Mouse (Mus musculus) limb, embryonic 11.5 days (tissue): Measurements from ENCODE around the gene Slc6a9. TPM values are rescaled to one million over a fixed set of nuclear protein-coding genes. Genes with fewer than 3 reads are reported as not detected.

Experiments used
- ATAC-seq: fragments of 200-750 bp; cut with Nextera tagmentation; 2 replicates; pipeline ENCODE4 v1.8.0; 2017; ENCODE audit warnings: low read depth; ENCODE audit not compliant: insufficient number of reproducible peaks, low FRiP score, low TSS enrichment
- DNase-seq: peaks from one replicate; pipeline ENCODE4 v3.0.0-alpha.2; 2015; ENCODE audit warnings: low spot score
- H3K27ac ChIP-seq: fragments of 300-500 bp; sonication (generic); replicated peaks from 2 replicates; pipeline ENCODE4 v1.5.1; 2014; ENCODE audit warnings: low read depth, mild to moderate bottlenecking, low read length
- H3K27me3 ChIP-seq: fragments of 300-500 bp; sonication (generic); 2 replicates; pipeline ENCODE4 v1.6.1; 2014; ENCODE audit warnings: mild to moderate bottlenecking, low read length, mixed read lengths; ENCODE audit not compliant: control insufficient read depth, insufficient read depth
- H3K36me3 ChIP-seq: fragments of 300-500 bp; sonication (generic); 2 replicates; pipeline ENCODE4 v1.6.1; 2014; ENCODE audit warnings: mild to moderate bottlenecking, low read length, moderate library complexity, mixed read lengths; ENCODE audit not compliant: control insufficient read depth, insufficient read depth
- H3K4me1 ChIP-seq: fragments of 300-500 bp; sonication (generic); 2 replicates; pipeline ENCODE4 v1.6.1; 2014; ENCODE audit warnings: low read length, mixed read lengths; ENCODE audit not compliant: control insufficient read depth, insufficient read depth
- H3K4me2 ChIP-seq: fragments of 300-500 bp; sonication (generic); 2 replicates; pipeline ENCODE4 v1.6.1; 2014; ENCODE audit warnings: low read depth, mild to moderate bottlenecking, moderate library complexity; ENCODE audit not compliant: severe bottlenecking
- H3K4me3 ChIP-seq: fragments of 300-500 bp; sonication (generic); 2 replicates; pipeline ENCODE4 v1.5.1; 2014; ENCODE audit warnings: low read depth, low read length
- H3K9ac ChIP-seq: fragments of 300-500 bp; sonication (generic); 2 replicates; pipeline ENCODE4 v1.6.1; 2014; ENCODE audit warnings: mild to moderate bottlenecking, low read length
- H3K9me3 ChIP-seq: fragments of 300-500 bp; sonication (generic); 2 replicates; pipeline ENCODE4 v1.6.1; 2016; ENCODE audit warnings: low read length; ENCODE audit not compliant: control insufficient read depth
- WGBS: fragments of 180-500 bp; shearing (Covaris S2); extraction: QIAGEN DNeasy Blood & Tissue Kit; methylation state at CpG from one replicate; pipeline ENCODE4 v1.1.7; 2014; 5-methylcytosine and 5-hydroxymethylcytosine counted together
- polyA plus RNA-seq: library from polyadenylated mRNA; unstranded; fragments of >200 nt; fragmentation: Nextera tagmentation; extraction: Ambion mirVana; gene quantifications from 2 replicates; pipeline ENCODE4 v1.2.1, GENCODE M21; 2014

Slc6a9 gene
- polyA plus RNA-seq, 1 experiment from 2014 or later, result 11.1 TPM

- H3K4me1 ChIP-seq, result peaks cover 14% of the 10 kb centered on the region
- no peaks in the 10 kb centered on the region for H3K9me3 ChIP-seq
- WGBS, result 0% methylated on average over 57 of the region's 60 CpGs
- peak overlapping the region; percentile 85 for H3K4me3 ChIP-seq
- no peaks in the 10 kb centered on the region for H3K27me3 ChIP-seq
- no peaks in the 10 kb centered on the region for H3K36me3 ChIP-seq
- peak overlapping the region; percentile 87 for H3K9ac ChIP-seq
- peak; percentile 27; the same call in 1 of the 2 replicates for ATAC-seq
- DNase-seq, result no peak
- peak overlapping the region; percentile 68 for H3K27ac ChIP-seq
- peak overlapping the region; percentile 92 for H3K4me2 ChIP-seq
Measured at GRCm38 (mm10) chr4:117835531-117836111, 1.3 kb downstream of the Slc6a9 start.

GRCm38 (mm10) chr4:117836204-117836767, 2.0 kb downstream of the Slc6a9 start:
- peak; percentile 93 for DNase-seq
- Histone ChIP-seq H3K36me3 (no peaks in the 10 kb centered on the region), H3K4me1 (peaks cover 14% of the 10 kb centered on the region), H3K9me3 (no peaks in the 10 kb centered on the region), H3K4me3 (peak overlapping the region; percentile 85), H3K9ac (peak overlapping the region; percentile 87), H3K27me3 (no peaks in the 10 kb centered on the region), H3K4me2 (peak overlapping the region; percentile 92), H3K27ac (peak overlapping the region; percentile 68)
- WGBS, result under 1% methylated on average over 45 of the region's 48 CpGs
- ATAC-seq, result peak; percentile 90

GRCm38 (mm10) chr4:117837271-117837670, 3.0 kb downstream of the Slc6a9 start:
- ATAC-seq, result no peak
- Histone ChIP-seq H3K27me3 (no peaks in the 10 kb centered on the region), H3K4me3 (no peak overlapping the region; the same call in 1 of the 2 replicates), H3K9ac (no peak overlapping the region), H3K4me2 (no peak overlapping the region; the same call in 1 of the 2 replicates), H3K27ac (no peak overlapping the region), H3K9me3 (no peaks in the 10 kb centered on the region), H3K4me1 (peaks cover 14% of the 10 kb centered on the region), H3K36me3 (no peaks in the 10 kb centered on the region)
- WGBS, result 68% methylated on average over 4 of the region's 4 CpGs
- no peak for DNase-seq

- Histone ChIP-seq H3K4me2 (no peak overlapping the region), H3K9me3 (no peaks in the 10 kb centered on the region), H3K9ac (no peak overlapping the region), H3K36me3 (no peaks in the 10 kb centered on the region), H3K4me1 (peaks cover 9% of the 10 kb centered on the region), H3K27me3 (no peaks in the 10 kb centered on the region), H3K27ac (no peak overlapping the region), H3K4me3 (no peak overlapping the region)
- 80% methylated on average over 6 of the region's 6 CpGs for WGBS
- ATAC-seq, result no peak
- no peak for DNase-seq
Measured at GRCm38 (mm10) chr4:117839366-117839765, 5.1 kb downstream of the Slc6a9 start.

- Histone ChIP-seq H3K4me3 (no peak overlapping the region), H3K9me3 (no peaks in the 10 kb centered on the region), H3K9ac (no peak overlapping the region), H3K36me3 (no peaks in the 10 kb centered on the region; the same call in 1 of the 2 replicates), H3K27ac (no peak overlapping the region), H3K4me2 (no peak overlapping the region), H3K27me3 (no peaks in the 10 kb centered on the region), H3K4me1 (0 out of 2 replicates have a peak, but pooled peaks cover 5% of the 10 kb centered on the region)
- no peak for ATAC-seq
- no peak for DNase-seq
- 90% methylated on average over 5 of the region's 5 CpGs for WGBS
Measured at GRCm38 (mm10) chr4:117840821-117841220, 6.5 kb downstream of the Slc6a9 start.

- ATAC-seq (no peak), DNase-seq (no peak)
- H3K27ac ChIP-seq, result no peak overlapping the region
- H3K9me3 ChIP-seq, result no peaks in the 10 kb centered on the region
- 61% methylated on average over 3 of the region's 3 CpGs for WGBS
- H3K36me3 ChIP-seq, result peaks cover 3% of the 10 kb centered on the region; the same call in 1 of the 2 replicates
- H3K4me2 ChIP-seq, result no peak overlapping the region
- H3K4me3 ChIP-seq, result no peak overlapping the region
- H3K4me1 ChIP-seq, result 0 out of 2 replicates have a peak, but pooled peaks cover 5% of the 10 kb centered on the region
- no peaks in the 10 kb centered on the region for H3K27me3 ChIP-seq
- H3K9ac ChIP-seq, result no peak overlapping the region
Measured at GRCm38 (mm10) chr4:117841566-117841965, 7.3 kb downstream of the Slc6a9 start.

GRCm38 (mm10) chr4:117843101-117843500, 8.8 kb downstream of the Slc6a9 start:
- no peak for ATAC-seq
- no peak overlapping the region for H3K4me2 ChIP-seq
- H3K4me3 ChIP-seq, result no peak overlapping the region
- H3K9me3 ChIP-seq, result no peaks in the 10 kb centered on the region
- H3K27ac ChIP-seq, result no peak overlapping the region
- peaks cover 5% of the 10 kb centered on the region; the same call in 1 of the 2 replicates for H3K4me1 ChIP-seq
- peaks cover 3% of the 10 kb centered on the region; the same call in 1 of the 2 replicates for H3K36me3 ChIP-seq
- 87% methylated on average over 5 of the region's 5 CpGs for WGBS
- H3K9ac ChIP-seq, result no peak overlapping the region
- H3K27me3 ChIP-seq, result no peaks in the 10 kb centered on the region
- no peak for DNase-seq

GRCm38 (mm10) chr4:117844467-117844866, 10.2 kb downstream of the Slc6a9 start:
- WGBS, result 84% methylated on average over 5 of the region's 5 CpGs
- H3K9me3 ChIP-seq, result no peaks in the 10 kb centered on the region
- no peaks in the 10 kb centered on the region for H3K27me3 ChIP-seq
- peaks cover 3% of the 10 kb centered on the region; the same call in 1 of the 2 replicates for H3K36me3 ChIP-seq
- H3K4me1 ChIP-seq, result peaks cover 5% of the 10 kb centered on the region; the same call in 1 of the 2 replicates
- H3K27ac ChIP-seq, result no peak overlapping the region
- no peak overlapping the region for H3K4me3 ChIP-seq
- DNase-seq (no peak), ATAC-seq (no peak)
- no peak overlapping the region for H3K4me2 ChIP-seq
- no peak overlapping the region for H3K9ac ChIP-seq
